Mouse (Mus musculus) kidney, adult 8-10 months (tissue): Measurements from ENCODE around the gene Pou6f1.
"Not testable (repeated sequence)": the region's sequence is repeated elsewhere in the genome, so short reads cannot be mapped to it uniquely, and the experiment has no call there.

ENCODE experiments used
- DNase-seq, 2 experiments: peaks; one replicate each; pipeline ENCODE4 v3.0.0; 2022

Gene Pou6f1

GRCm38 (mm10) chr15:100599276-100600046 lies at the start of gene Pou6f1:
Pou6f1 (minus strand) TSS chr15:100599984.
- DNase-seq: peak; percentile 64 to 71

GRCm38 (mm10) chr15:100646161-100646560 lies 46.4 kb upstream of the Pou6f1 start:
- no peak for DNase-seq

DNA sequence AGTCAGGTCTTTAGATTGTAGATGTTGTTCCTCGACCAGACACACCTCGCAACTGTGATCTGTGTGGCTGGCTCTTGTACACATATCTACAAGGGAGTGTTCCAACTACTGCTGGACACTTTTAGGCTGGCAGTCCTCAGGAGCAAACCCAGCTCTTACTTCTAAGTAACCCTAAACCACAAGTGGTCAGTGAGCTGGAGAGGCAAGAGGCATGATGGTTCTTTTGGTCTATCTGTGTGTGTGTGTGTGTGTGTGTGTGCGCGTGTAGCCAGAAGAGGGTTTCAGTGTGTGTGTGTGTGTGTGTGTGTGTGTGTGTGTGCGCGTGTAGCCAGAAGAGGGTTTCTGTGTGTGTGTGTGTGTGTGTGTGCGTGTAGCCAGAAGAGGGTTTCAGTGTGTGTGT lies 42.7 kb upstream of the Pou6f1 start:
- DNase-seq: no peak

DNA sequence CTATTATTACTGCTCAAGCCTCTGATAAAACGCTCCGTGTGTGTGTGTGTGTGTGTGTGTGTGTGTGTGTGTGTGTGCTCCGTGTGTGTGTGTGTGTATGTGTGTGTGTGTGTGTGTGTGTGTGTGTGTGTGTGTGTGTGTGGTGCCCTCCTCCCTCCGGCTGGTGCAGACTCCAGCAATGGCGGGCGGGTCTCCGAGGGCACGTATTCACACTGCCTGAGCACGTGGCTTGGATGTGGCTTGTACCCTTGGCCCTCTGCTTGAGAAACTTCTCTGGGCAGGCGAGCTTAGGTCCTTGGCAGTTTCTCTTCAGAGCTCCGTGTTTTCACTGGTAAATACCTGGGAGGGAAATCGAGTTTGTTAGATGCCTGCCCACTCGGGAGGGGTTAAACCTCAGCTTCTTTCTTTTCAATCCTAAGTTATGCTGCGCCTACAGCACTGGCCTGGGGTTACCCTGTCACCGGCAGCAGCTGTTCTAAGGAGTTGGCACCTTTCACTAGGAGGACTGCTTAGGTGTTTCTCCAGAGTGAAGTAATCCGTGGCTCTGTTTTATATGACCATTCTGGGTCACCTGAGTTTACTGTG lies 41.5 kb upstream of the Pou6f1 start:
- DNase-seq: no peak

DNA sequence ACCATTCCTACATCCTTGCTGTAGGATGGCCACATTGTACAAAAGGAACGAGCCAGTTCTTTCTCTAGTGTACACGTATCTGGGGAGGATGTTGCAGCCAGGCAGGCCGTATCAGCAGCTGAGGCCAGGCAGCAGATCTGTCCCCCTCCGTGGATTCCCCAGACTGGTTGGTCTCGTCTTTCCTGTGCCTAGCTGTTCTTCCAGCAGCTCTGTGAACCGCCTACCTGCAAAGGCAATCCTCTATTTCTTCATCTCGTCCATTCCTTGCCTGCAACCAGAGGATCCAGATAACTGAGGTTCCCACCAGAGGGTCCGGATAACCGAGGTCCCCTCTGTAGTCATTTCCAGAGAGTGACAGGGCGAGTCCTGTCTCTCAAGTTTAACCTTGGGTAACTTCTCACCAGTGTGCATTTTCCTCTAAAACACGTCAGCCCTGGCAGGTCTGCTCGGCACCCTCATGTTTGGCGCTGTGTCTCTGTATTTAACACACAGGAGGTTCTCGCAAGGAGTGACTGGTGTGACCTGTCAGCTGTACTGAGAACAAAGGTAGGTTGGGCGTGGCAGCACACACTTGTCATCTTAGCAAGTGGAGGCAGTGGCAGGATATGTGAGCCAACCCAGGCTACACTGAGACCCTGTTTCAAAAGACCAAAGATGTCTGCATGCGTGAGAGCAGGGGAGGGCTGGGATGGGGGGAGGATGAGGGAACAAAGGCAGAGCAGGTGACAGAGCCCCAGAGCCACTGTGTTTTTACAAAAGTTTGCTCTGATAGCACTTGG lies 40.4 kb upstream of the Pou6f1 start:
- no peak for DNase-seq

DNA sequence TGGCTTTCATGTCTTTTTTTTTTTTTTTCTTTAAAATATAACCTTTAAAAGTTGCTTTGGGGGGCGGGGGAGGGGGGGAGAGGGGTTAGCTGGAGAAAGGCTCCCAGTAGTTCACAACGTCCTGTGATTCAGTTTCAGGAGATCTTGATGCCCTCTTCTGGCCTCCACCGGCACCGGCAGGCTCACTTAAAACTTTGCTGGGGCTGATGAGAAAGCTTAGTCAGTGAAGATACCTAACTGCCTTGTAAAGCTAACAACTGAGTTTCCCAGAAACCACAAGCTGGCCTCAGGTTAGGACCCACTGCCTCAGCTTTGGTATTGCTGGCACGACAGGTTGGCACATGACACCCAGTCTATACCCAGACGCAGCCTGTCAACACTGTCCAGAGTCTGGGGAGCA lies 37.9 kb upstream of the Pou6f1 start:
- peak in 1 of 2 experiments; percentile 65 for DNase-seq

- DNase-seq: peak; percentile 86 to 90
Measured at GRCm38 (mm10) chr15:100636700-100637501, 37.1 kb upstream of the Pou6f1 start, which contains the start of gene Smagp. Smagp (minus strand) TSS chr15:100636940.

DNA sequence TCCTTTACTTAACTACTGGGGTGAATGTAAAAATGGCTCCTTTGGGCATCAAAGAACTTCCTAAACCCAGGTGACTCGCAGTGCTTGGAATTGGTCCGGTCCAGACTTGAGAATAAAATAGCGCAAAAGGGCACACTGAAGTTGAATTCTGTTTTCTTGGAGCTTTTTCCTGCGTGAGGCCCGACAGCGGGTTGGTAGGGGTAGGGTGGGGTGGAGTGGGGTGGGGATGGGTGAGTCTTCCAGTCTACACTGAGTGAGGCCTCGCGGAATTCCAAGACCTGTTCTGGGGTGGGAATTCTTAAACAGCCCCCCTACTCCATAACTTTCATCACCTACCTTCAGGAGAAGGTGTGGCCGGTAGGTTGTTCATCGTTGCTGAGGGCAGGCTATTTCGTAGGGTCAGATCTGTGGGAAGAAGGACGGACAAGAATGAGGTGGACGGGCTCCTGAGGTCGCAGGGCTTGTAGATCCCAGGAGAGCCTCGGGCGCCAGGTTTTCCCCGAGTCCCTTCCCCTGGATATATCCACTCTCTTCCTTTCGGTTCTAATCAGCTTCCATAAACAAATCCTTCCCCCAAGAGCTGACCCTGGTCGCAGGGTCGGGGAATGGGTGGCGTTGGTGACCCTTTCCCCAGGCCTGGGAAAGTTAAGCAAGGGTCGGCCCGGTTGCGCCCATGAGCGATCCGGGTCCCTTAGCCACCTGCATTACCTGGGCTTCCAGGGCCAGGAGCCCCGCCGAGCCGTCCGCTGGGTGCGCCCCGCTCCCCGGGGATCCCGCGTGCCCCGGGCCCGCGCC lies 36.3 kb upstream of the Pou6f1 start:
- no peak for DNase-seq

DNA sequence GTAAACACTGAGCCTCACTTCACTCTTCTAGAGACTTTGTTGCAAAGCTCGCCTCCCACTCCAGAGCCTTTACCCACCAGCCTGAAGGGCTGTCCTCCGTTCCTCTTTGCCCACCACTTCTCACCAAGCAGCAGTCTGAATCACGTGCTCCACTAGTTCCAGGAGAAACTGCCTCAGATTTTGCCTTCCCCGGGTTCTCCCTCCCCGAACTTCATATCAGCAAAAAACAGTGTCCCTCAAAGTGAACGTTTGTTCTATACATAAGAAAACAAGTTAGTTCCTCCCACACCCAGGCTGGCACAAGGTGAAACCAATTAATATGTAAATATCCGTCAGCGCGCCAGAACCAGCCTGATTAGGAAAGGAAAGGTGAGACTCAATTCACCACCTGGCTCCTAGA lies 35.5 kb upstream of the Pou6f1 start:
- no peak for DNase-seq

DNA sequence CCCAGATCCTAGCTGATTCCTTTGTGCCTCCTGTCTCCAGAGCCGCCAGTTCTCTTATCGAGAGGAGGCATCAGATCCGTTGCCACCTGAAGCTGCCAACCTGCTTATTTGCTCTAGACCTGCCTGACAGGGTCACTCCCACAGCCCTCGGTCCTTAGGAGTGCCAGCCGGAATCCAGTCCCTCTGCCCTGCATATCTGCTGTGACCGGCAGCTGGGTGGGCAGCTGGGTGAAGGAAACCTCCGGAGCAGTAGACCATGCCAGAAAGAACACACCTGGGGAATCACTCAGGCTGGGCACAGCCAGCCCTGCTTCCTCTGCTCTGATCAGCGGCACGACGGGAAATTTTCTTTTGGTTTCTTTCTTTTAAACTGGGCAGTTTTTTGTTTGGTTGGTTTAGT lies 33.6 kb upstream of the Pou6f1 start:
- no peak for DNase-seq

GRCm38 (mm10) chr15:100632323-100632722 lies 32.5 kb upstream of the Pou6f1 start:
- DNase-seq: no peak

- no peak for DNase-seq
Measured at GRCm38 (mm10) chr15:100631454-100632170, 31.8 kb upstream of the Pou6f1 start.

DNA sequence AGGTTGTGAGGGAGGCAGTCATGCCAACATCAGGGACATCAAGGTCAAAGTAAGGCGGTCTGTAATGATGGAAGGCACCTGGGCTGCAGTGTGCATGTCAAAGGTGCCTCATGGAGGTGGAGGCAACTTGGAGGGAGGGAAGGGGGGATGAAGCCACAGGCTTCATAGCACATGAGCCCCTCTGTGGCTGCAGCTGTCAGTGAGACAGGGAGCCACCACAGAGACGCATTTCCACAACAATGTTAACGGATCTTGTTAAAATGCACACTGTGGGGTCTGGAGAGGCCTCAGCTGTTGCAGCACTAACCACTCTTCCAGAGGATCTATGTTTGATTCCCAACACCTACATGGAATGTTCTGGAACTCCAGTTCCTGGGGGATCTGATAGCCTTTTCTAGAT lies 30.3 kb upstream of the Pou6f1 start:
- no peak for DNase-seq

DNA sequence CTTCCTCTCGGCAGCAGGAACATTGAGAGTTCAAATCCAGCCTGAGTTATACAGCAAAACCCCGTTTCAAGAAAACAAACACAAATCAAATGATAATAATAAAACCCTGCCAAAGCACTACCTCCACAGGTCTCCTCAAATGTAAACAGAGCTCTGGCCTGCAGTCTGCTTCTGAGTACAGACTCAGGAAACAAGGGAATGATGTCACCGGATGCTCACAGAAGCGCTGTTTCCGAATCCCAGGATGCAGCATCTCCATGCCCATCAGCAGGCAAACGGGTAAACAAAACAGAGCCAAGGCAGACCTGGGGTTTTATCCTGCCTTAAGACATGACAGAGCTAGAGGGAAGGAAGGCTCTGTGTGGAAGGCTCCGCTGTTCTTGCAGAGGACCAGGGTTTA lies 29.0 kb upstream of the Pou6f1 start:
- no peak for DNase-seq

DNA sequence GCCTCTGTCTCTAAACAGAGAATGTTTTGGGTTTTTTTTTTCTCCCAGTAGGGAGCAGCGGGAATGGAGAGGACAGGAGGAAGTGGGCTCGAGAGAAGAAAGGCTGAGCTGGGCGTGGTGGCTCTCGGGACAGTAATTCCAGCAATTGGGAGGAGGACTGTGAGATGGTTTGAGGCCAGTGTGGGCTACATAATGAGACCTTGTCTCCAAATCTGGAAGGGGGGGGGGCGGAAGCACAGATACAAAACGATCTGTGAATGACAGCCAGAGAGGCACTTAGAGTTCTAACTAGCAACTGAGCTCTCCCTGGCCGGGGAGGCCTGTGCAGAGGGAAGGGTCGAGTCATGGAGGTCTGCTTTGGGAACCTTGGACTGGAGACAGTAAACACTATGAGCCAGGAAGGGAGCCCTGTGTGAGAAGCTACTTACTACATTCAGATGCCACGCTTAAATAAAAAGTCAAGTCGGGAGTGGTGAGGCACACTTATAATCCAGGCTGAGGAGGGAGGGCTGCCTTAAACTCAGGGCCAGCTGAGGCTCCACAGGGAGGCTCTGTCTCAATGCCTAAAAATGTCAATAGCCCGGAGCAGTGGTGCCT lies 28.1 kb upstream of the Pou6f1 start:
- DNase-seq: no peak

DNA sequence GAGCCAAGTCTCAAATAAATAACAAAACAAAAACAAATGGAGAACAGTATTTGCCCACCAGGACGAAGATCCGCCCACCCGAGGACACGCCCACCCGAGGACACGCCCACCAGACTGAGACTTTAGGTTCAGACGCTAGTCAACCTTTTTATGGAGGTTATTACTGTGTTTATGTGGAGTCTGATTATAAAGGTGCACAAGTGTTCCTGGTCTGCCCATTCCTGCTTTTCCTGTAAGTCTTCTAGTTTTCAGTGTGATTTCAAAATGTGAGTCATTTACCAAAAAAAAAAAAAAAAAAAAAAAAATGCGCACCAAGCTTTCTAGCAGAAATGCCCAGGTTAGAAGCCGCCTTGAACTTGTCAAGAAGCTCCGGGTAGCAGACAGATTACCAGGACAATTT lies 27.5 kb upstream of the Pou6f1 start:
- DNase-seq: no peak

GRCm38 (mm10) chr15:100624435-100624834 lies 24.7 kb upstream of the Pou6f1 start:
- no peak for DNase-seq

DNA sequence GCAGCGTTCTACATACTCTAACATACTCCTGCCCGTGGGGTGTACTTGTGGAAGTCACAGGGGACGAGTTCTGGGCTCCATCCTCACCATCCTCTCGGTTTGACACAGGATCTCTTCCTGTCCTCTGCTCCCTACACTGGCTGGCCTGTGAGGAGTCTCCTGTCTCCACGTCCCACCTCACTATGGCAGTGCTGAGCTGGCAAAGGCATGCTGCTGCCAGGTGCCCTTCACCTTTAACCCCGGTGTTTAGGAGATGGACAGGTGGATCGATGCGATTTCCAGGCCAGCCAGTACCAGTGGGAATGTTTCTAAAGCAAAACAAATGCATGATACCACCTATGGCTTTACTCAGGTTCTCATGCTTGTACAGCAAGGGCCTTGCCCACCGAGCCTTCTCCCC lies 24.0 kb upstream of the Pou6f1 start:
- DNase-seq: no peak

DNA sequence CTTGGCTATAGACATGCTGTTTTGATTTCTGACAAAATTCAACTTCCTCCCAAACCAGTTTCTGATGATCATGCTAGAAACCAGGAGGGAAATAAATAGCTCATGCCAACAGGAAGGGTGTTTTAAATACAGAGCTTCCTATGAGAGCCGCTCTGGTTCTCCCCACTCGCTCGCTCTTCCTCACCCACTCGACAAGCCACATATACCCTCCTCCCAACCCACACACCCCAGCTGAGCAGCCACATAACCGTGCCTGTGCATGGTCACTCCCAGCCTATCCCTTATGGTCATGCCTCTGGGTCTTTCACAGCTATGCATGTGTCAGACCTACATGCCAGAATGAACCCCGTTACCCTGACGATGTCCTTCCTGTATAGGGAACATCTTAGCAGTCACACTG lies 22.4 kb upstream of the Pou6f1 start:
- DNase-seq: no peak

- not testable (repeated sequence) for DNase-seq
Measured at GRCm38 (mm10) chr15:100621671-100622070, 21.9 kb upstream of the Pou6f1 start.

DNA sequence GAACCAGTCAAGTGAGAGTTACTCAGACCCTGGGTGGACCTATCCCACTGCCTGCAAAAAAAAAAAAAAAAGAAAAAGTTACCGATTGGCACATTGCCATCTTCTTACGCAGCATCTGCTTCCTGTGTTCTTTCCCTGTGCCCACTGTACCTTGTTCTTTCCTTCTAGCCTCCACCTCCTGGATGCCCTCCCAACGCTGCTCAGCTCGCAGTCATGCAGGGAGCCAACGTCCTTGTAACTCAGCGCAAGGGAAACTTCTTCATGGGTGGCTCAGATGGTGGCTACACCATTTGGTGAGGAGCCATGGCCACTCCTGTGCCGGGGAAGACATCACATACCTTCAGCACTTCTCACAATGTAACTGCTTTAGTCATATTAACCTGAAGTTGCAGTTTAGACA lies 19.4 kb upstream of the Pou6f1 start:
- DNase-seq: no peak
